Mouse (Mus musculus) cortical plate, adult 2 months (tissue): ENCODE measurements around the gene 3110082I17Rik.

ENCODE experiments used
- CTCF ChIP-seq: fragments of 200-500 bp; IDR thresholded peaks from 2 replicates; pipeline ENCODE4 v1.5.1; 2011; ENCODE audit warnings: mild to moderate bottlenecking, control low read depth, low read length; ENCODE audit not compliant: insufficient read depth; ENCODE audit errors: extremely low read depth
- POLR2A ChIP-seq: fragments of 200-500 bp; IDR thresholded peaks from 2 replicates; pipeline ENCODE4 v1.6.1; 2011; ENCODE audit warnings: mild to moderate bottlenecking, low read length, control low read depth; ENCODE audit not compliant: insufficient read depth; ENCODE audit errors: extremely low read depth

- TF ChIP-seq CTCF (no peak), POLR2A (no peak)
Measured at GRCm38 (mm10) chr5:139442962-139443361, 17.4 kb downstream of the 3110082I17Rik start.
